Mouse (Mus musculus) embryonic facial prominence, embryonic 10.5 days (tissue): ENCODE results near the gene Castor2. TPM values are rescaled to one million over a fixed set of nuclear protein-coding genes. Genes with fewer than 3 reads are reported as not detected.

Experiments used
- DNase-seq: peaks from one replicate; pipeline ENCODE4 v3.0.0-alpha.2; 2017; ENCODE audit warnings: low spot score
- H3K27ac ChIP-seq: fragments of 300-500 bp; sonication (generic); replicated peaks from 2 replicates; pipeline ENCODE4 v1.5.1; 2016; ENCODE audit warnings: mild to moderate bottlenecking
- H3K27me3 ChIP-seq: fragments of 300-500 bp; sonication (generic); replicated peaks from 2 replicates; pipeline ENCODE4 v1.6.1; 2016; ENCODE audit warnings: low read depth, mild to moderate bottlenecking; ENCODE audit not compliant: poor library complexity, severe bottlenecking
- H3K36me3 ChIP-seq: fragments of 300-500 bp; sonication (generic); replicated peaks from 2 replicates; pipeline ENCODE4 v1.6.1; 2016; ENCODE audit warnings: mild to moderate bottlenecking, moderate library complexity
- H3K4me1 ChIP-seq: fragments of 300-500 bp; sonication (generic); 2 replicates; pipeline ENCODE4 v1.6.1; 2016
- H3K4me3 ChIP-seq: fragments of 300-500 bp; sonication (generic); 2 replicates; pipeline ENCODE4 v1.5.1; 2016; ENCODE audit warnings: mild to moderate bottlenecking, moderate library complexity
- H3K9me3 ChIP-seq: fragments of 300-500 bp; sonication (generic); 2 replicates; pipeline ENCODE4 v1.6.1; 2016; ENCODE audit warnings: mild to moderate bottlenecking
- WGBS: fragments of 180-500 bp; shearing (Covaris S2); methylation state at CpG from one replicate; pipeline ENCODE4 v1.1.7; 2016; 5-methylcytosine and 5-hydroxymethylcytosine counted together
- polyA plus RNA-seq: library from polyadenylated mRNA; unstranded; fragments of >200 nt; fragmentation: Nextera tagmentation; extraction: Ambion mirVana; gene quantifications from 2 replicates; pipeline ENCODE4 v1.2.1, GENCODE M21; 2016

The Castor2 gene
- polyA plus RNA-seq, 1 experiment from 2014 or later: 8.9 TPM

DNA sequence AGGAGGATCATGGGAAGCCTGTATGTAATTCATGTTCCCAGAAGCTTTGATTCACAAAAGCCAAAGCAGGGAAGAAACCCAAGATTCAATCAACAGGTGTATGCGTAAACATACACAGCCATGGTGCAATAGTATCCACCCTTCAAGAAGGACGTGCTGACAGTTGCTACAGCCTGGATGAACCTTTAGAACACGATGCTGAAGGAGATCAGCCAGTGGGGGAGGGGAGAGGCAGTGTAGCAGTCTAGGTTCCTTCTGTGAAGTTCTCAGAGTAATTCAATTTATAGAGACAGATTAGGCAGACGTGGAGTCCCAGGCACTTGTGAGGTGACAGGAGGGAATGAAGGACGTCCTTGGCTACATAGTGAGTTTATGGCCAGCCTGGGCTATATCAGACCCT is 15.5 kb downstream of the Castor2 start:
- Histone ChIP-seq H3K9me3 (no peaks in the 10 kb centered on the region), H3K4me1 (peaks cover 8% of the 10 kb centered on the region), H3K27me3 (no peaks in the 10 kb centered on the region), H3K36me3 (peaks cover 32% of the 10 kb centered on the region), H3K27ac (no peak overlapping the region), H3K4me3 (no peak overlapping the region)
- no peak for DNase-seq
- WGBS: 84% methylated on average over 5 of the region's 5 CpGs

DNA sequence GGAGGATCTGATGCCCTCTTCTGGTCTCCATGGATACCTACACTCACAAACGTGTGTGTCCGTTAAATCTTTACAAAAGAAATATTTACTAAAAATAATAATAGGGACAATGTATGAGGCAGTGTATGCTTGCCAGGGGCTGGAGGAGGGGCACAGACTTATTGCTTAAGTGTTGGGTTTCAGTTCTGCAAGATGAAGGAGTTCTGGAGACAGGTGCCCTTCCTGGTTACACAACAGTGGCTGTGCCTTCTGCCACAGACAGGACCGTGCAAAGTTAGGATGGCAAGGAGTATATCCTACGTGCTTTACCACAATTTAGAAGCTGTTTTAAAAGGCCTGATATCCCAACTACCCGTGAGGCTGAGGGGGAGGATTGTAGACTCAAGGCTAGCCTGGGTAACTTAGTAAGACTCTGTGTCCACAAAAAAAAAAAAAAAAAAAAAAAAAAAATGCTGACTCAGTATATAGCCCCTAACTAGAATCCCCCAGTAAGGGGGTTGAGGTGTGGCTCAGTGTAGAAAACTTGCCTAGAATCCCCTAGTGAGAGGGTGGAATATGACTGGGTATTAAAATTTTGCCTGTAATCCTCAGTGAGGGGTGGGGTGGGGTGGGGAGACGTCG is 16.2 kb downstream of the Castor2 start:
- no peaks in the 10 kb centered on the region for H3K9me3 ChIP-seq
- H3K4me1 ChIP-seq: peaks cover 8% of the 10 kb centered on the region
- no peak overlapping the region for H3K4me3 ChIP-seq
- DNase-seq: no peak
- peaks cover 27% of the 10 kb centered on the region for H3K36me3 ChIP-seq
- 93% methylated on average over 7 of the region's 7 CpGs for WGBS
- no peak overlapping the region for H3K27ac ChIP-seq
- no peaks in the 10 kb centered on the region for H3K27me3 ChIP-seq

DNA sequence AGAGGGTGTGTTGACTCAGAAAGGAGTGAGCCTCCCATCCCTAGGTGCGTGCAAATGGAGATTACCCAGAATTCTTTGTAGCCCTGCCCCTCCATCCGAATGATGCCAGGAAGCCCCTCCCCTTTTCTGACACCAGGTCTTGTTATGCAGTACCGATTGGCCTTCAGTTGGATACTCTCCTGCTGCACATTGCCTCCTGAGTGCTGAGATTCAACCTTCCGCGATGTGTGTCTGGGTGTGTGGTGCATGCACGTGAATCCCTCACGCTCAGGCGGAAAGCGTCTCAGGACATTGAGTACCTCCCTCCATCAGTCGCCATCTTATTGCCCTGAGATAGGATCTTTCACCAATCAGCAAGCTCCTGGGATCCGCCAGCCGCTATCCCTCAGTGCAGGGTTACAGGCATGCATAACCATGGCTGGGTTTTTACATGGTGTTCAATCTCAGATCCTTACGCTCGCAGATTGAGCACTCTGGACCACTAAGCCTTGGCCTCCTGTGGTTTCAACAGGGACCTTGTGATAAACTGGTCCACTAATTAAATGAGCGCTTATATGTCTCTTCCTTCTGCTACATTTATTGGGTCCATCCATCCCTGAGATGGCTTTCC is 19.4 kb downstream of the Castor2 start:
- peaks cover 14% of the 10 kb centered on the region for H3K4me1 ChIP-seq
- WGBS: 92% methylated on average over 15 of the region's 15 CpGs
- no peaks in the 10 kb centered on the region for H3K9me3 ChIP-seq
- H3K27me3 ChIP-seq: no peaks in the 10 kb centered on the region
- H3K36me3 ChIP-seq: peaks cover 13% of the 10 kb centered on the region
- no peak for DNase-seq
- H3K4me3 ChIP-seq: no peak overlapping the region
- H3K27ac ChIP-seq: peak overlapping the region; percentile 31; the same call in 1 of the 2 replicates

GRCm38 (mm10) chr5:134119481-134120120 is 20.1 kb downstream of the Castor2 start:
- Histone ChIP-seq H3K27ac (peak overlapping the region; percentile 31; the same call in 1 of the 2 replicates), H3K4me3 (no peak overlapping the region), H3K4me1 (peaks cover 14% of the 10 kb centered on the region), H3K36me3 (peaks cover 13% of the 10 kb centered on the region), H3K27me3 (no peaks in the 10 kb centered on the region), H3K9me3 (no peaks in the 10 kb centered on the region)
- WGBS: 61% methylated on average over 10 of the region's 10 CpGs
- peak; percentile 27 for DNase-seq

GRCm38 (mm10) chr5:134120135-134120534 is 20.6 kb downstream of the Castor2 start:
- Histone ChIP-seq H3K4me1 (peaks cover 14% of the 10 kb centered on the region), H3K9me3 (no peaks in the 10 kb centered on the region), H3K27me3 (no peaks in the 10 kb centered on the region), H3K36me3 (peaks cover 13% of the 10 kb centered on the region), H3K27ac (no peak overlapping the region), H3K4me3 (no peak overlapping the region)
- 88% methylated on average over 3 of the region's 3 CpGs for WGBS
- DNase-seq: no peak

- peaks cover 14% of the 10 kb centered on the region for H3K4me1 ChIP-seq
- no peaks in the 10 kb centered on the region for H3K9me3 ChIP-seq
- H3K36me3 ChIP-seq: peaks cover 17% of the 10 kb centered on the region
- no peak overlapping the region for H3K4me3 ChIP-seq
- H3K27ac ChIP-seq: no peak overlapping the region
- DNase-seq: peak; percentile 35
- WGBS: 76% methylated on average over 9 of the region's 9 CpGs
- H3K27me3 ChIP-seq: no peaks in the 10 kb centered on the region
Observed at GRCm38 (mm10) chr5:134121138-134121892, 21.8 kb downstream of the Castor2 start.

DNA sequence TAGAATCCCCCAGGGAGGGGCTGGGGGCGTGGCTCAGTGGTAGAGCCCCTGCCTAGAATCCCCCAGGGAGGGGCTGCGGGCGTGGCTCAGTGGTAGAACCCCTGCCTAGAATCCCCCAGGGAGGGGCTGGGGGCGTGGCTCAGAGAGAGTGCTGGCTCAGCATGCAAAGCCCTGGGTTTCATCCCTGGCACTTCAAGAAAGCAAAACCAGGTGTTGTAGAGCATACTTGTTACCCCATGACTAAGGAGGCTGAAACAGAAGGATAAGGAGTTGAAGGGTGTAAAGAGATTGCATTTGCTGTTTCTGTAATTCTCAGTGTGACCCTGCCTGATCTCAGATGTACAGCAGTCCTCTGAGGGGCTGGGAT is 22.4 kb downstream of the Castor2 start:
- Histone ChIP-seq H3K27ac (no peak overlapping the region), H3K4me3 (no peak overlapping the region), H3K36me3 (peaks cover 22% of the 10 kb centered on the region), H3K27me3 (no peaks in the 10 kb centered on the region), H3K4me1 (peaks cover 14% of the 10 kb centered on the region), H3K9me3 (peaks cover 4% of the 10 kb centered on the region; the same call in 1 of the 2 replicates)
- 82% methylated on average over 4 of the region's 4 CpGs for WGBS
- no peak for DNase-seq

GRCm38 (mm10) chr5:134123846-134124245 is 24.3 kb downstream of the Castor2 start:
- no peak overlapping the region for H3K27ac ChIP-seq
- H3K27me3 ChIP-seq: no peaks in the 10 kb centered on the region
- no peak for DNase-seq
- 81% methylated on average over 6 of the region's 6 CpGs for WGBS
- H3K4me3 ChIP-seq: no peak overlapping the region
- H3K9me3 ChIP-seq: peaks cover 6% of the 10 kb centered on the region; the same call in 1 of the 2 replicates
- H3K36me3 ChIP-seq: peaks cover 24% of the 10 kb centered on the region
- peaks cover 14% of the 10 kb centered on the region for H3K4me1 ChIP-seq

GRCm38 (mm10) chr5:134126232-134126631 is 26.7 kb downstream of the Castor2 start:
- WGBS: 86% methylated on average over 2 of the region's 2 CpGs
- peaks cover 6% of the 10 kb centered on the region; the same call in 1 of the 2 replicates for H3K9me3 ChIP-seq
- peaks cover 24% of the 10 kb centered on the region for H3K36me3 ChIP-seq
- H3K4me1 ChIP-seq: peaks cover 4% of the 10 kb centered on the region; the same call in 1 of the 2 replicates
- no peak overlapping the region for H3K27ac ChIP-seq
- no peak overlapping the region for H3K4me3 ChIP-seq
- no peaks in the 10 kb centered on the region for H3K27me3 ChIP-seq
- no peak for DNase-seq

DNA sequence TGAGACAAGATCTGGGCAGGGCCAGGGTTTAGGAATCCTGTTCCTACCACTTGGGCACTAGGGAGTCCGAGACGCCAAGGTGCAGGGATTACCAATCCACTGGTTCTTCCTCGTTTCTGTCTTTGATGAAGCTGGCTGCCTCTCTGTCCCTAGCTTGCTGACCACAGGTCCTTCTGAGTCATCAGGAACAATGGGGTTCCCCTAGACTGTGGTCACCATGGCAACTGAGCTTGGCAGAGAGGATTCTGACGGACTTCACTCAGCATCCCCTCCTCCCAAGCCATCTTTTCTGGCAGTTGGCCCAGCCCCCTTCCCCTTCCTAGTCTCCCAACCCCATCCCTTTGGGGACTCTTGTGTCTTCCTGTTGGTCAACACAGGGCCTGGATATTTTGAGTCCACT is 32.1 kb downstream of the Castor2 start:
- H3K4me1 ChIP-seq: peaks cover 7% of the 10 kb centered on the region
- no peak overlapping the region for H3K4me3 ChIP-seq
- H3K36me3 ChIP-seq: peaks cover 55% of the 10 kb centered on the region
- no peak for DNase-seq
- 40% methylated on average over 4 of the region's 4 CpGs for WGBS
- no peaks in the 10 kb centered on the region for H3K27me3 ChIP-seq
- H3K9me3 ChIP-seq: peaks cover 5% of the 10 kb centered on the region; the same call in 1 of the 2 replicates
- H3K27ac ChIP-seq: no peak overlapping the region

GRCm38 (mm10) chr5:134136022-134136421 is 36.5 kb downstream of the Castor2 start:
- Histone ChIP-seq H3K27me3 (no peaks in the 10 kb centered on the region), H3K27ac (no peak overlapping the region), H3K9me3 (no peaks in the 10 kb centered on the region), H3K4me1 (peaks cover 7% of the 10 kb centered on the region), H3K4me3 (no peak overlapping the region), H3K36me3 (peaks cover 64% of the 10 kb centered on the region)
- no peak for DNase-seq
- WGBS: 96% methylated on average over 12 of the region's 12 CpGs

DNA sequence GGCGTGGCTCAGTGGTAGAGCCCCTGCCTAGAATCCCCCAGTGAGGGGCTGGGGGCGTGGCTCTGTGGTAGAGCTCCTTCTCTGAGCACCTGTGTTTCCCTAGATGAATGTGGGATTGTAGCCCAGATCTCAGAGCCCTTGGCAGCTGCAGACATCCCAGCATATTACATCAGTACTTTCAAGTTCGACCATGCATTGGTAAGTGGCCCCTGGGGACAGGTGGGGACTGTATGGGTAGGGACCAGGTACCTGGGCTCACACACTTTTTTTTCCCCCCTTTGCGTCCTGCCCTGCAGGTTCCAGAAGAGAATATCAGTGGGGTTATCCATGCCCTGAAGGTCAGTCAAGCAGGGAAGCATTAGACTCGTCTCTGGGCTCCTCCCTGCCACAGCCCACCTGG is 38.4 kb downstream of the Castor2 start:
- H3K27me3 ChIP-seq: no peaks in the 10 kb centered on the region
- WGBS: 88% methylated on average over 5 of the region's 5 CpGs
- no peak for DNase-seq
- H3K27ac ChIP-seq: no peak overlapping the region
- H3K9me3 ChIP-seq: no peaks in the 10 kb centered on the region
- peaks cover 73% of the 10 kb centered on the region for H3K36me3 ChIP-seq
- no peak overlapping the region for H3K4me3 ChIP-seq
- no peaks in the 10 kb centered on the region for H3K4me1 ChIP-seq
